Mouse (Mus musculus) testis, adult 2 months (tissue): Measurements from ENCODE around the gene Lnx1.

Source experiments
- CTCF ChIP-seq: fragments of 200-500 bp; IDR thresholded peaks from 2 replicates; pipeline ENCODE4 v1.5.1; 2012; ENCODE audit warnings: low read depth, mild to moderate bottlenecking, inconsistent platforms, low read length, moderate library complexity; ENCODE audit not compliant: control insufficient read depth, insufficient read depth, insufficient replicate concordance
- POLR2A ChIP-seq: fragments of 200-500 bp; IDR thresholded peaks from 2 replicates; pipeline ENCODE4 v1.6.1; 2012; ENCODE audit warnings: low read depth, mild to moderate bottlenecking, inconsistent platforms, low read length, moderate library complexity; ENCODE audit not compliant: control insufficient read depth

- TF ChIP-seq CTCF: no peak
- TF ChIP-seq POLR2A: no peak
Observed at GRCm38 (mm10) chr5:74617816-74618572, 84.7 kb downstream of the Lnx1 start.
